Mouse (Mus musculus): ENCODE data around the gene Ppp1r11. TPM values are rescaled to one million over a fixed set of nuclear protein-coding genes. Genes with fewer than 3 reads are reported as not detected.

Ppp1r11 gene
- polyA plus RNA-seq, 2 experiments = 30.4 to 43.0 TPM

DNA sequence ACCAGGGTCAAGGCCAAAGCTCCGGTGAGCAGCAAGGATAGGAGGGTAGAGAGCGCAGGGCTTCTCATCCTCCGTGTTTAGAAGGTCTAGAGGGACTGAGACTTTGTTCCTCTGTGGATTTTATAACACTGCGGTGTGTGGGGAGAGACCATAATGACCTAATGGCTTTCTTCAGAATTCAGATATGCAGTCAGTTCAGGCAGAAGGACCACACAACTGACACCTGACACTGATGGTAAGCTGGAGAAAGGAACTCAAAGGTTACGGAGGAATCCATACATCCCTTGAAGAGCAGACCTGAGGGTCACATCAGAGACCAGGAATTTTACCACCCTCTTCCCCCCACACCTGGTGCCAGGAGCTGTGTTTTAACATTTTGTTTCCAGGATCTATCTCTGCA lies 37.9 kb upstream of the Ppp1r11 start, which contains the start of gene H2-M5:
Gene H2-M5, minus strand, starts transcription at position 101 of the 400 bp plus-strand sequence.
- WGBS (ENCODE audit: insufficient replicate concordance) = 38% methylated on average over 5 of the region's 5 CpGs
- Histone ChIP-seq H3K4me3 (ENCODE audit: insufficient read depth in 1 of 2, low read depth in 2 of 2, low read length in 2 of 2) (no peak within 1 kb of the TSS), H3K27ac (no peak within 1 kb of the TSS), H3K9me3 (ENCODE audit: control insufficient read depth, low read length) (no peaks in the 10 kb centered on the region), H3K4me1 (replicated peaks; ENCODE audit: control insufficient read depth in 2 of 2, insufficient read depth in 2 of 2, low read length in 1 of 2) (no peaks in the 10 kb centered on the region), H3K27me3 (ENCODE audit: control insufficient read depth, insufficient read depth, low read length) (peaks cover 18% of the 10 kb centered on the region), H3K9ac (replicated peaks) (no peak within 1 kb of the TSS), H3K4me2 (ENCODE audit: low read depth) (no peak within 1 kb of the TSS), H3K36me3 (replicated peaks; ENCODE audit: control insufficient read depth, insufficient read depth, low read depth) (no peaks in the 10 kb centered on the region)
- no peak for DNase-seq (ENCODE audit: low read depth in 3 of 3, low spot score in 3 of 3)
- no peak for ATAC-seq (ENCODE audit: insufficient read depth)
- TF ChIP-seq EP300 (IDR thresholded peaks at IDR 0.05; ENCODE audit: low read depth) = no peak
- TF ChIP-seq CTCF (IDR thresholded peaks at IDR 0.05; ENCODE audit: low read depth) = no peak

- Histone ChIP-seq H3K9ac (replicated peaks) (no peak overlapping the region), H3K36me3 (replicated peaks; ENCODE audit: control insufficient read depth, insufficient read depth, low read depth) (no peaks in the 10 kb centered on the region), H3K4me2 (ENCODE audit: low read depth) (no peak overlapping the region), H3K9me3 (ENCODE audit: control insufficient read depth, low read length) (no peaks in the 10 kb centered on the region), H3K4me1 (replicated peaks; ENCODE audit: control insufficient read depth in 2 of 2, insufficient read depth in 2 of 2, low read length in 1 of 2) (no peaks in the 10 kb centered on the region), H3K27me3 (ENCODE audit: control insufficient read depth, insufficient read depth, low read length) (peaks cover 18% of the 10 kb centered on the region), H3K27ac (no peak overlapping the region), H3K4me3 (ENCODE audit: insufficient read depth in 1 of 2, low read depth in 2 of 2, low read length in 2 of 2) (no peak overlapping the region)
- ATAC-seq (ENCODE audit: insufficient read depth) (no peak), DNase-seq (ENCODE audit: low read depth in 3 of 3, low spot score in 3 of 3) (no peak)
- TF ChIP-seq EP300 (IDR thresholded peaks at IDR 0.05; ENCODE audit: low read depth) (no peak), CTCF (IDR thresholded peaks at IDR 0.05; ENCODE audit: low read depth) (no peak)
- 7% methylated on average over 24 of the region's 24 CpGs for WGBS (ENCODE audit: insufficient replicate concordance)
Measured at GRCm38 (mm10) chr17:36988475-36988874, 36.9 kb upstream of the Ppp1r11 start.

DNA sequence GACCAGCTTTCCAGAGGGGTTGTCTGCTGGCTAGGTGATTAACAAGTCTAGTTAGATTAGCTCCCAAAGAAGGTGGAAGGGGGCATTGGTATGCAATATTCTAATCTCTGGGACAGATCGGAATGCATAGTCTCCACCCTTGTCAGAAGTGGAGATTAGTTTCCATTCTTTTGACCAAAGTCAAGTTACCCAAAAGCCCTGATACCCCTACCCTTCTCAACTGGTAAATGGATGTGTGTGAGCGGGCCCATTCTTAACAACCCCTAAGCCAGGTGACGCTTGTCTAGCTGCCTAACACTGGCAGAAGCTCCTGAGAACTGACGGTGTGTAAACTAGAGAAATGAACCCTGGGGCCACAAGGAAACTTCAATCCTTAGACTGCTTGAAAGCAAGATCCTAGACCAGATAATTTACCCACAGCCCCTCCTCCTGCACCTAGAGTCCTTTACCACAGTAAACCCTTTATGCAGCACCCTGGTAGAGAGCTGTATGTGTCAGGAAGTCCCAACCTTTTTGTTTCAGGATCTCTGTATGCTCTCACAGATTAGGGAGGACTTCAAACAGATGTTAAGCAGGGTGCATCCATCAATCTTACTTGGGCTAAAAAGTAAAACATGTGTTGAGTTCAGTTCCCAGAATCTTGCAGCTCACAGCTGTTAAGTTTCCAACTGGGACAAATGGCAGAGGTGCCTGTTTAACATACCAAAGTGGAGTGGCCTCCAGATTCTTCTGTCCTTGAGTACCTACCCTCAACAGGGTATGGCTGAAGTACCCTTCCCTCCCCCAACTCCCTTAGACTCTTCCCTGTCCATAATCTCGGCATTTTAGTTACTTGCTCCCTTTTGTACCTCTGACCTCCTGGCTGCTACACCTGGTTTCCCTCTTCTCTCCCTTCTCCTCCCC lies 31.0 kb upstream of the Ppp1r11 start:
- Histone ChIP-seq H3K9me3 (ENCODE audit: control insufficient read depth, low read length) (no peaks in the 10 kb centered on the region), H3K9ac (replicated peaks) (no peak overlapping the region), H3K4me3 (ENCODE audit: insufficient read depth in 1 of 2, low read depth in 2 of 2, low read length in 2 of 2) (no peak overlapping the region), H3K4me1 (replicated peaks; ENCODE audit: control insufficient read depth in 2 of 2, insufficient read depth in 2 of 2, low read length in 1 of 2) (no peaks in the 10 kb centered on the region; a peak in 1 of 4 replicates), H3K27ac (no peak overlapping the region), H3K27me3 (ENCODE audit: control insufficient read depth, insufficient read depth, low read length) (peaks cover 1% of the 10 kb centered on the region), H3K36me3 (replicated peaks; ENCODE audit: control insufficient read depth, insufficient read depth, low read depth) (no peaks in the 10 kb centered on the region), H3K4me2 (ENCODE audit: low read depth) (no peak overlapping the region)
- TF ChIP-seq CTCF (IDR thresholded peaks at IDR 0.05; ENCODE audit: low read depth) (no peak), EP300 (IDR thresholded peaks at IDR 0.05; ENCODE audit: low read depth) (no peak)
- ATAC-seq (ENCODE audit: insufficient read depth) = no peak
- WGBS (ENCODE audit: insufficient replicate concordance) = 27% methylated on average over 5 of the region's 5 CpGs
- no peak for DNase-seq (ENCODE audit: low read depth in 3 of 3, low spot score in 3 of 3)

GRCm38 (mm10) chr17:36981845-36982244 lies 30.3 kb upstream of the Ppp1r11 start:
- WGBS (ENCODE audit: insufficient replicate concordance) = 8% methylated on average over 4 of the region's 4 CpGs
- no peaks in the 10 kb centered on the region for H3K9me3 ChIP-seq (ENCODE audit: control insufficient read depth, low read length)
- no peak overlapping the region for H3K27ac ChIP-seq
- TF ChIP-seq EP300 (IDR thresholded peaks at IDR 0.05; ENCODE audit: low read depth) (no peak), CTCF (IDR thresholded peaks at IDR 0.05; ENCODE audit: low read depth) (no peak)
- H3K4me1 ChIP-seq (replicated peaks; ENCODE audit: control insufficient read depth in 2 of 2, insufficient read depth in 2 of 2, low read length in 1 of 2) = no peaks in the 10 kb centered on the region; a peak in 1 of 4 replicates
- no peak overlapping the region for H3K4me3 ChIP-seq (ENCODE audit: insufficient read depth in 1 of 2, low read depth in 2 of 2, low read length in 2 of 2)
- H3K9ac ChIP-seq (replicated peaks) = no peak overlapping the region
- H3K4me2 ChIP-seq (ENCODE audit: low read depth) = no peak overlapping the region
- no peaks in the 10 kb centered on the region for H3K36me3 ChIP-seq (replicated peaks; ENCODE audit: control insufficient read depth, insufficient read depth, low read depth)
- H3K27me3 ChIP-seq (ENCODE audit: control insufficient read depth, insufficient read depth, low read length) = no peaks in the 10 kb centered on the region
- ATAC-seq (ENCODE audit: insufficient read depth) (no peak), DNase-seq (ENCODE audit: low read depth in 3 of 3, low spot score in 3 of 3) (no peak)

DNA sequence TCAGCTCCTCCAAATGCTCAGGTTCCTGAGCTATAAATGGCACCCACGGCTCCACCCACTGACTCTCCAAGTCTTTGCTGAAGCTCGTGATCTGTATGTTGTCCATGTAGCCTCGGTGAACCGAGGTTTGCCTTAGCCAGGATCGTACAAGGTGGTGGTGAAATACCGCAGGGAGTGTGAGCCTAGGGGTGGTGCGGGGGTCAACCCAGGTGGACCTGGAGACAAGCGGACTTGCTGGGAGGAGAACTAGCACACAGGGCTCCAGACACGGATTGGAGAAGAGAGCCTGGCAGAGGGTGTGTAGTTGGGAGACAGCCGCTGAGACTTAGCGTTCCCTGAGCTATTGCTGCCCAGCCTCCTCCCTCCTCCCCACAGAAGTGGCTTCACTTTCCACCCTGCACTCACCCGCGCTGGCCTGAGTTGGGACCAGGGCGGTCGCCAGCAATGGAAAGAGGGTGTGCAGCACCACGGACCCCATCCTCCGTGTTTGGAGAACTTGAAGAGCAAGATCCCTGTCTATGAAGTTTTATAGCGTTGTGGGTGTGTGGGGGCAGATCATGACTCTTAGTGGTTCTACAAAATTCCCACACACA lies 29.8 kb upstream of the Ppp1r11 start, which contains the start of gene 2410137M14Rik:
Gene 2410137M14Rik, minus strand, starts transcription at position 17 of the 593 bp plus-strand sequence.
- 7% methylated on average over 18 of the region's 18 CpGs for WGBS (ENCODE audit: insufficient replicate concordance)
- Histone ChIP-seq H3K4me2 (ENCODE audit: low read depth) (peak within 1 kb of the TSS; percentile 27; the same call in 1 of the 2 replicates), H3K4me1 (replicated peaks; ENCODE audit: control insufficient read depth in 2 of 2, insufficient read depth in 2 of 2, low read length in 1 of 2) (no peaks in the 10 kb centered on the region; a peak in 1 of 4 replicates), H3K36me3 (replicated peaks; ENCODE audit: control insufficient read depth, insufficient read depth, low read depth) (no peaks in the 10 kb centered on the region), H3K9ac (replicated peaks) (no peak within 1 kb of the TSS), H3K9me3 (ENCODE audit: control insufficient read depth, low read length) (no peaks in the 10 kb centered on the region), H3K4me3 (ENCODE audit: insufficient read depth in 1 of 2, low read depth in 2 of 2, low read length in 2 of 2) (no peak within 1 kb of the TSS), H3K27ac (no peak within 1 kb of the TSS), H3K27me3 (ENCODE audit: control insufficient read depth, insufficient read depth, low read length) (no peaks in the 10 kb centered on the region)
- TF ChIP-seq EP300 (IDR thresholded peaks at IDR 0.05; ENCODE audit: low read depth) (no peak), CTCF (IDR thresholded peaks at IDR 0.05; ENCODE audit: low read depth) (no peak)
- ATAC-seq (ENCODE audit: insufficient read depth) = no peak
- no peak for DNase-seq (ENCODE audit: low read depth in 3 of 3, low spot score in 3 of 3)

Measured in liver, embryonic 14.5 days (tissue).